Mouse (Mus musculus): Measurements from ENCODE around the gene Prss56.

DNA sequence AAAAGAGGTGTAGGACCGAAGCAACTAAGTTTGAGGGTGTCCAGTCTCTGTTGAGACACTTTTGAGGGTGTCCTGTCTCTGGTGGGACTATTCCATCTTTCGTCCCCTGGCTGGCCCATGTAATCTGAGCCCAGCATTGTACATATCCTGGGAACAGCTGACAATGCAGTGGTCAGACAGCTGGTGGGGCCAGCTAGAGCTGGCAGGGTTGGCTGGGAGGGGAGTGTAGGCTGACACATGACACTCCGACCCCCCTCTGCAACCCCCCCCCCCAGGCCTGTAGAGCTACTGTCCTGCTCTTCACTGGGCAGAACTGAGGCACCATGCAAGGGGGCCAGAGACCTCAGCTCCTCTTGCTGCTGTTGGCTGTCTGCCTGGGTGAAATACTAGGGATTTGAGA is 22.4 kb downstream of the Prss56 start:
- TF ChIP-seq CTCF (IDR thresholded peaks at IDR 0.05; ENCODE audit: low read depth), result no peak
- TF ChIP-seq EP300 (IDR thresholded peaks at IDR 0.05; ENCODE audit: low read depth), result no peak
